Mouse (Mus musculus) stomach, postnatal 0 days (tissue): ENCODE results near the gene Fgf18.

Source experiments
- CTCF ChIP-seq: IDR thresholded peaks from 2 replicates; pipeline ENCODE4 v1.5.1; 2016; ENCODE audit warnings: antibody characterized with exemption, low read depth, mild to moderate bottlenecking, moderate library complexity
- EP300 ChIP-seq: optimal IDR thresholded peaks from 2 replicates; pipeline ENCODE3; 2016; ENCODE audit warnings: antibody characterized with exemption

DNA sequence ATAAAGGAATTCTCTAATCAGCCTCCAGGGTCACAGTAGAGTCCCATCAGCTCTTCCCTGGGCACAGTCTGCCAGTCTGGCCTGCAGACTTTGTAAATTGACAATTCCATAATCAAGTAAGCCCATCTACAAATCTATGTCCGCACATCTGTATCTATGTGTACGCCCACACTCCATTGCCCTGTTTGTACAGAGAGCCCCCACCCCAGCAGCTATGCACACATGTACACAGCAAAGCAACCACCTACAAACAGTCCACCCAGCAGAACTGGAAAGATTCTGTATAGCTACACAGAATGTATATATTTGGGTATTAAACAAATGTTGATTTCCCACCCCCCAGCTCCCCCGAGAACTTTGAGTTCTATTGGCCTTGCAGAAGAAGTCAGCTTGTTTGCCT is 62.1 kb downstream of the Fgf18 start:
- no peak for TF ChIP-seq EP300
- TF ChIP-seq CTCF: no peak
